Mouse (Mus musculus) lung, postnatal 0 days (tissue): Measurements from ENCODE around the gene Ttc16.

ENCODE experiments used
- CTCF ChIP-seq: IDR thresholded peaks from 2 replicates; pipeline ENCODE4 v1.5.1; 2016; ENCODE audit warnings: antibody characterized with exemption, mild to moderate bottlenecking
- EP300 ChIP-seq: IDR thresholded peaks from 2 replicates; pipeline ENCODE4 v1.6.1; 2016; ENCODE audit warnings: antibody characterized with exemption, mild to moderate bottlenecking, control low read depth

GRCm38 (mm10) chr2:32712586-32712933, 62.9 kb downstream of the Ttc16 start:
- TF ChIP-seq CTCF (no peak), EP300 (no peak)
